Mouse (Mus musculus) liver (tissue): Measurements from ENCODE around the gene Pcgf1.

Experiments
- DNase-seq: peaks from one replicate; pipeline ENCODE4 v3.0.0-alpha.2; 2020; ENCODE audit warnings: mixed read lengths

Gene Pcgf1

DNA sequence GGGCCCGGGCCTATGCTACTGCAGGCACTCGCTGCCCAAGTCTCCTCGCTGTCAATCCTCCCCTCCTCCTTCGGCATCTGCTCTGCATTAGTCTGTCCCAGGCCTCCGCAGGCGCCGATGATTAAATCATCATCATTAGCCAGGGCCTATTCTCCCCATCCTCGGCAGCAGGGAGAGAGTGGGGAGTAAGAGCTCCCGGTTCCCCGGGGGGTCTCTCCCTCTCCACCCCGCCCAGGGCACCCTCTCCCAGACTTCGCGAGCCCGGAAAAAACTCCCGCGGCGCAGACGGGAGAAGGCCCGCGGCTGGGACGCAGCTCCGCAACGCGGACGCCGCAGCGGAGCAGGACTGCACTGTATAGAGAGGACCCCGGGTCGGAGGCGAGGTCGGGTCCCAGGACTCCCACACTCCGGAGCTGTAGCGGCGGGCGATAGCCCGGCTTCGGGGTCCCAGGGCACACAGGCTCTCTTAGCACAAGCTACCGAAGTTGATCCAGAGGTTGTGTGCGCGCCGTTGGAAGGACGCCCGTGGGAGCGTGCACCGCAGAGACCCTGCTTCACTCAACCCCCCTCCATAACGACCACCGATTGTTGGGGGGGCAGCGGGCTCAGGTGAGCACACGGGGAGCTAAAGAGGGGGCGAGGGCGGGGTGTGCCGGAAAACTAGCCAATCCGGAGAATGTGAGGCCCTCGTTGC is at the start of gene Pcgf1:
TSS of gene Pcgf1 (plus strand) at position 240 of the 694 bp plus-strand sequence.
- DNase-seq = peak; percentile 32

GRCm38 (mm10) chr6:83029777-83030176 is 47.9 kb upstream of the Pcgf1 start:
- no peak for DNase-seq

DNA sequence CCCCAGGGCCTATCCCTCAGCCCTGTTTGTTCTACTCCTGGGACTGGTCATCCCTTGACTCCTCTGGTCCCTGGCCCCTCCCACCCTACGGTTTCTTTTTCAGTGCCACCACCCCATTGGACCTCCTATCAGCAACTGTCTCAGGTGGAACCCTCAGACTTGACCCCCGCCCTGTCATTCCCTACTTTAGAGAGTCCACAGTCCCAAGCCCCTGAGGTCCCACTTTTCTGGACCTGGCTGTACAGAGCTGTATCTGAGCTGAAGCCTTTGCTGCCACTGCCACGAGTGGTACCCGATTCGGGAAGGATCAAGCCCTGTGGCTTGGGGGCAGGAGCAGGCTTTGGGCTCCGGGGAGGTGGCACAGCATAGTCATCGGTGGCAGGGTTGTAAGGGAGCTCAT is 46.6 kb upstream of the Pcgf1 start:
- DNase-seq = no peak

GRCm38 (mm10) chr6:83031921-83032590 is 45.6 kb upstream of the Pcgf1 start:
- no peak for DNase-seq

- DNase-seq = peak; percentile 77
Measured at GRCm38 (mm10) chr6:83032769-83033191, 44.9 kb upstream of the Pcgf1 start.

DNA sequence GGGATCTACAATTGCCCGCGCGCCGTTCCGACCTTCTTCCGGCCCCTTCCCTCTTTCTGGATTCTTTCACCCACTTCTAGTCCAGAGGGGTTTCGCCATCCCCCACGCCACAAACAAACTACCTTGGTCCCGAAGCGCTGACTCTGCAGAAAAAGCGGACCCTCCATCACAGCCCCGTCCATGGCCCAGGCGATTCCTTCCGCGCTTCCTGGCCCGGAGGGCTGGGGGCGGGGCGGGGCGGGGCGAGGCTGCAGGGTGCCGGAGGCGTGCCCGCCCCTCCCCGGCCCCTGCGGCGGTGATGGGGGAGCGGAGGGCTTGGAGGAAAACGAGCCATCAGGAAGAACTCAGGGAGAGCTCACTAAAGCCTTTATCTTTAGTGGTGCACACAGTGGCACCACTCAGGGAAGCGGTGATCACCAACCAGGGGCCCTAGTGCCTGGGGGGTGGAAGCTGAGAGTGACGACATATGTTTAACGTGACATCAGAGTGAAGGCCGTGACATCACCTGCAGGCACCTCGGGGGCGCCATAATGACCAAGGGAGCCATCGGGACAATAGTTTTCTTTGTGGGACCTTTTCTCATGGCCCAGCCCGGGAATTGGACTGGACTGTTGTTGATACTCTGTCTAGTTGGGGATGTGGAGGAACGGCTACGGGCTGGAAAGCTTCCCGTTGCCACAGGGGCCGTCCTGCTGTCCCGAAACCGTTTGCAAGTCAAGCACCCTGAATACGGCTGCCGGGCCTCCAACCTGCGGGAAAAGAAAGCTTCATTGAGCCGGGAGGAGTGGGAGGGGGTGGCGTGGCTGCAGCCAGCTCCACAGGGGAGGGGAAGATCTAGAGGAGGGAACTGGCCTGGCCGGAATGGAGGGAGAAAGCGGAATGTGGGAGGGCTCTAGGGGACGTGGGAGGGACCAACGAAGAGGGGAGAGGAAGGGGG is 44.2 kb upstream of the Pcgf1 start, which contains the start of the genes Dok1 and Loxl3:
TSS of gene Dok1 (minus strand) at position 223 of the 937 bp plus-strand sequence.
TSS of gene Loxl3 (plus strand) at position 925 of the 937 bp plus-strand sequence.
- peak; percentile 90 for DNase-seq

- DNase-seq = no peak
Measured at GRCm38 (mm10) chr6:83034463-83035055, 43.1 kb upstream of the Pcgf1 start.

DNA sequence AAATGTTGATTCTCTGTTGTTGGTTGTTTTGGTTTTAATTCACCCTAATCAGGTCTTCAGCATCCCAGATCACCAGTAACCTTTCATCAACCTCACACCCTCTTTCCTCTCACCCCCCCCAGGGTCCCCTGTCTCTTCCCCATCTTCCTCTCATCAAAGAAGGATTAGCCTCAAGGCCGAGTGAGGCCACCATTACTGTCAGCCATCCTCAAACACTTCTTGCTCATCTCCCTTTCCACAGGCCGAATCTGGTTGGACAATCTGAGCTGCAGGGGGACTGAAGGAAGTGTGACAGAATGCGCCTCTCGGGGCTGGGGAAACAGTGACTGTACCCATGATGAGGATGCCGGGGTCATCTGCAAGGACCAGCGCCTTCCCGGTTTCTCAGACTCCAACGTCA is 40.5 kb upstream of the Pcgf1 start:
- DNase-seq = no peak

DNA sequence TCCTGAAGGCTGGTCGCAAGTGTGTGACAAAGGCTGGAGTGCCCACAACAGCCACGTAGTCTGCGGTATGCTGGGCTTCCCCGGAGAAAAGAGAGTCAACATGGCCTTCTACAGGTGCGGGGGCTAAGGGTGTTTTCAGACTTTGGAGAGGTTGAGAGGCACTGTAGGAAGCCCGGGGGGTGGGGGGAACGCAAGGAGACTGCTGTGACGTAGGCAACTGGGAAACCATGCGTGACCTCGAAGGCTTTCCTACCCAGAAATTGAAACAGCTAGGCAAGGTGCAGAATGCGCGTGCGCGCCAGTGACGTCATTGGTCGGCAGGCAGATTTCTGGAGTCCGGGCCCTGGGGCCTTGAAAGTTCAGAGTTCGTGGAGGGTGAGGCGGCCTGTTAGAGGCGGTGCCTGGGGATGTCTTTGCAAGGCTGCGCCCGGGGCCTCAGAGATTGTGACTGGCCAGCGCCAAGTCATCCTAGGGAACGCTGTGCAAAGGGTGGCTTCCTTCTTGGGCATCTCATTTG is 39.1 kb upstream of the Pcgf1 start:
- DNase-seq = peak; percentile 95

DNA sequence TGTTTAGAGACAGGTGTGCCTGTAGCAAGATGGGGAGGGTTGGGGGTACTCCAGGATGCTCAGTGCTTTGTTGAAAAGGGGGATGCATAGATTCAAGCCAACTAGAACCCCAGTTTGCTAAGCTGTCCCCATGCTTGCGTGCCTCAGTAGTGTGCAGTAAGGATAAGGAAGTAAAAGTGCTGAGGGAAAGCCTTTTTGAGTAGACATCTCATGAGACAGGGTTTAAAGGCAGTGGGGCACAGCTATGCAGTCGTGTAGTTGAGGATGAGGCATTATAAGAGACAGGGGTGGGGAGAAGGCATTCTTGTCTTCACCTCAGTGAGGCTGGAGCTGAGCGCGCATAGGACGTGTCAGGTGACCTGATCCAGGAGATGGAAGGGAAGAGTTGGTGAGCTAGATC is 37.1 kb upstream of the Pcgf1 start:
- no peak for DNase-seq

DNA sequence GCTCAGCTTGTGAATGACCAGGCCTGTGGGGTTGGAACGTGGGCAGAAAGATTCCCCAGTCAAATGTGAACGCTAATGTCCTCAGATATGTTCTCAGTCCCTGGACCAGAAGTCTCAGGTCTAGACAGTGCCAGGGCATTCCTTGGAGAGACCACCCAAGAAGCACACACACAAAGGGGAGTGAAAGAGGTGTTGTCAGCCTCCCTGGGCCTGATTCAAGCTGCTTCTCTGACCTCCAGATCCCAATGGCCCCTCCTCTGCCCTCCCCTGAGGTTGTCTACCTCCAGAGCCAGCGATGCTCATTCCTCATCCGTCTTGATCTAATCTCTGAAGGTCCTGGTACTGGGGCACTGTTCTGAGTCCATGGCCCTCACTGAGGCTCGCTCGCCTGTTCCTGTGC is 34.1 kb upstream of the Pcgf1 start:
- no peak for DNase-seq

- DNase-seq = no peak
Measured at GRCm38 (mm10) chr6:83043993-83044392, 33.7 kb upstream of the Pcgf1 start.

DNA sequence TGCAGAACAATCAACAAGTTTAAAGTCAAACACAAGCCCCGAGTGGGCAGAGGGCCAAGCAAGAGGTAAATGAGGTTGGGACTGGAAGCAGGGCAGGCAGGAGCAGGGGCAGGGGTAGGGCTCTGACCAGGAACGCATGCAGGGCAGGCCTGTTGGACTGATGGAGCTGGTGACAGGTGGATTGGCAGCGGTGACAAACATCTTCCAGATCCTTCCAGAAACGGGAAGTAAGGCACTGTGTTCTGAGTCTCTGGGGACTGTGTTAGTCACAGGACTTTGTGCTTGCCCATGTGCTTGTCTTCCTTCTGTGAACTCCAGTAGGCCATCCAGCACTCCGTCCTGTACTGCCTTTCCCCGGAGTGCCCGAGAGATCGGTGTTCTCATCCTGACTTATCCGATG is 32.9 kb upstream of the Pcgf1 start:
- no peak for DNase-seq

GRCm38 (mm10) chr6:83049367-83049766 is 28.3 kb upstream of the Pcgf1 start:
- no peak for DNase-seq

GRCm38 (mm10) chr6:83053136-83053960 is 24.3 kb upstream of the Pcgf1 start:
- peak; percentile 70 for DNase-seq

DNA sequence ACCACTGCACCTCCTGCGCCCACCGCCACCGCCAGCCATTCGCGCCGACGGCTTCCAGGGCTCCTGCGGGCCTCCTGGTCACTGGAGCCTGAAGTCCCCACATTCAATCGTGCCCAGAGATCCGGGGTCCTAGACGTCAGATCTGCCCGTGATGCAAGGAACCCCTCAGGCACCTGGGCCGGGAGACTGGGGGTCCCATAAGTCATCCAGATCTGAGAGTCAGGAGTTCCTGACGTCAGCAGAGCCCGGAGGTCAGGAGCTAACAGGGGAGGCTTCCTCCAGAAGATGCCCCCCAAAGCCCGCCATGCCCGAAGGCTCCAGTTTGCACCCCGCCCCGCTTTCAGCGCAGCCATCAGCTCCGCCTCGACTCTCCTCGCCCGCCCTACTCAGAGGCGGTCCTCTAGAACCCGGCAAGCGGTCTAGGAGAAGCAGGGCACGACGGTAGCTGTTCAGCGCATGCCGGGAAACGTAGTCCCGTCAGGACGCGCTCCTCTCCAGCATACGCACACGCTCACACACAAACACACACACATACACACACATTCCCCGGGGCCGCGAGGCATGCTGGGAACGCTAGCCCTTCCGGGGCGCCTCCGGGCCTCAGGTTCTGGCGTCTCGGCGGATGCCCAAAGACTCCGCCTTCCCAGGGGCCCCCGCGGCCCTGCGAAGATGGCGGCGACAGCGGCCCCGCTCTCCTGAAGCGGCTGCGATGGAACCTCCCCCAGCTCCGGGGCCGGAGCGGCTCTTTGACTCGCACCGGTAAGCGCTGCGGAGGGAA is 23.4 kb upstream of the Pcgf1 start, which contains the start of gene Aup1:
TSS of gene Aup1 (plus strand) at position 448 of the 778 bp plus-strand sequence.
- peak; percentile 98 for DNase-seq

GRCm38 (mm10) chr6:83054871-83055431 is 22.7 kb upstream of the Pcgf1 start, which contains the start of gene Htra2:
TSS of gene Htra2 (minus strand) at chr6:83055273.
- DNase-seq = peak; percentile 74

- peak; percentile 66 for DNase-seq
Measured at GRCm38 (mm10) chr6:83057790-83058189, 19.9 kb upstream of the Pcgf1 start, which contains the start of gene Dqx1. TSS of gene Dqx1 (plus strand) at chr6:83057844.

DNA sequence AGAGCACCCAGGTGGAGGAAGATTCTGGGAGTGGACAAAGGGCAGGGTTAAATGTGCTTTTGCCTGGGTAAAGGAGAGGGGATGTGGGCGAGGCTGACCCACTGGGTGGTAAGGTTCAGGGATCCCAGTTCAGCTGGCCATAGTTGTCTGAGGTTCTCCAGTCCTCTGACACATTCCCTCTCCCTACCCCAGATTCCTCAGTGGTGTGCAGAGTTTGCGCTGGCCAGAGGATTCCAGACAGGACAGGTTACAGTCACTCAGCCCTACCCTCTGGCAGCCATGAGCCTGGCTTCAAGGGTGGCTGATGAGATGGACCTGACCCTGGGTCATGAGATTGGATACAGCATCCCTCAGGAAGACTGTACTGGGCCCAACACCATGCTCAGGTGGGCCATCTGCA is 18.9 kb upstream of the Pcgf1 start:
- no peak for DNase-seq

DNA sequence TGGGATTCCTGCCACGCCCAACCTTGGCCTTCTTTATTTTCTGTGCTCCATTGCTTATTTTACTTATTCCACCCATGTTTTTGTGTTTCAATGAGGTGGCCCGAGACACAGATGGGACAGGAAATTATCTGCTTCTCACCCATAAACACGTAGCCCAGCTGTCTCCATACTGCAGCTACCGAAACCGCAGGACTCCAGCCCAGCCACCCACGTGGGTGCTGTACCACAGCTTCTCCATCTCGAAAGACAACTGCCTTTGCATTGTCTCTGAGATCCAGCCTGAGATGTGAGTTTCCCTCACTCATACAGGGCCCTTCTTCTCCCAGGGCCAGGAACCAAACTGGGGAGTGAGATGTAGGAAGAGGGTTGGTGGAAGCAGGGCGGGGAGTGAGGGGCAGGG is 11.7 kb upstream of the Pcgf1 start:
- no peak for DNase-seq
